Mouse (Mus musculus): Measurements from ENCODE around the gene Phtf1. TPM values are rescaled to one million over a fixed set of nuclear protein-coding genes. Genes with fewer than 3 reads are reported as not detected.

The Phtf1 gene
- polyA plus RNA-seq (2014; fragmentation: Illumina TruSeq; extraction: RNeasy Lipid Tissue Mini Kit (QIAGEN cat#74804); ENCODE audit: low replicate concordance): 11.9 TPM

GRCm38 (mm10) chr3:103967861-103968691 lies at the start of gene Phtf1:
Phtf1 (plus strand) TSS chr3:103968110.

Other genes starting within 250 kb of the Phtf1 start
- 5.2 TPM for gene Olfml3, start 230.1 kb upstream of the Phtf1 start, polyA plus RNA-seq (2014; fragmentation: Illumina TruSeq; extraction: RNeasy Lipid Tissue Mini Kit (QIAGEN cat#74804); ENCODE audit: low replicate concordance)
- gene Gm10964, start 228.7 kb upstream of the Phtf1 start, polyA plus RNA-seq (2014; fragmentation: Illumina TruSeq; extraction: RNeasy Lipid Tissue Mini Kit (QIAGEN cat#74804); ENCODE audit: low replicate concordance): not detected
- gene Hipk1, start 176.5 kb upstream of the Phtf1 start, polyA plus RNA-seq (2014; fragmentation: Illumina TruSeq; extraction: RNeasy Lipid Tissue Mini Kit (QIAGEN cat#74804); ENCODE audit: low replicate concordance): 48.8 TPM
- 7.3 TPM for gene Dclre1b, start 158.7 kb upstream of the Phtf1 start, polyA plus RNA-seq (2014; fragmentation: Illumina TruSeq; extraction: RNeasy Lipid Tissue Mini Kit (QIAGEN cat#74804); ENCODE audit: low replicate concordance)
- 14.9 TPM for gene Ap4b1, start 158.6 kb upstream of the Phtf1 start, polyA plus RNA-seq (2014; fragmentation: Illumina TruSeq; extraction: RNeasy Lipid Tissue Mini Kit (QIAGEN cat#74804); ENCODE audit: low replicate concordance)
- gene Gm43064, start 158.5 kb upstream of the Phtf1 start, polyA plus RNA-seq (2014; fragmentation: Illumina TruSeq; extraction: RNeasy Lipid Tissue Mini Kit (QIAGEN cat#74804); ENCODE audit: low replicate concordance): not detected
- gene Bcl2l15, start 135.5 kb upstream of the Phtf1 start, polyA plus RNA-seq (2014; fragmentation: Illumina TruSeq; extraction: RNeasy Lipid Tissue Mini Kit (QIAGEN cat#74804); ENCODE audit: low replicate concordance): 77.4 TPM
- 31.7 TPM for gene Ptpn22, start 108.3 kb upstream of the Phtf1 start, polyA plus RNA-seq (2014; fragmentation: Illumina TruSeq; extraction: RNeasy Lipid Tissue Mini Kit (QIAGEN cat#74804); ENCODE audit: low replicate concordance)
- 33.8 TPM for gene Rsbn1, start 54.0 kb upstream of the Phtf1 start, polyA plus RNA-seq (2014; fragmentation: Illumina TruSeq; extraction: RNeasy Lipid Tissue Mini Kit (QIAGEN cat#74804); ENCODE audit: low replicate concordance)

All from small intestine, adult 10 weeks (tissue).